Mouse (Mus musculus) CD8-positive naive resting alpha-beta T cell, adult 57 days (primary cell): ENCODE data around the gene D430019H16Rik. TPM values are rescaled to one million over a fixed set of nuclear protein-coding genes. Genes with fewer than 3 reads are reported as not detected.

Source experiments
- total RNA-seq: library from RNA; stranded (reverse); gene quantifications from one replicate; pipeline ENCODE4 v1.2.4, GENCODE M21; 2023

The D430019H16Rik gene
- not detected for total RNA-seq

GRCm38 (mm10) chr12:105453670-105454257 is at the start of gene D430019H16Rik:
Gene D430019H16Rik (plus strand): TSS chr12:105453856.

Other genes starting within 250 kb of the D430019H16Rik start
- not detected for gene Tcl1, start 231.1 kb upstream of the D430019H16Rik start, total RNA-seq
- gene Tunar, start 120.0 kb upstream of the D430019H16Rik start, total RNA-seq, result not detected
- not detected for gene Bdkrb2, start 109.4 kb downstream of the D430019H16Rik start, total RNA-seq
- not detected for gene Bdkrb1, start 149.2 kb downstream of the D430019H16Rik start, total RNA-seq
- 10.3 TPM for gene Gskip, start 231.0 kb downstream of the D430019H16Rik start, total RNA-seq
- gene Atg2b, start 231.4 kb downstream of the D430019H16Rik start, total RNA-seq, result 43.1 TPM